Mouse (Mus musculus): ENCODE measurements around the gene Plvap. TPM values are rescaled to one million over a fixed set of nuclear protein-coding genes. Genes with fewer than 3 reads are reported as not detected.

Gene Plvap
- total and polyA plus RNA-seq, 3 experiments = 0.16 to 0.88 TPM; not detected in 1

DNA sequence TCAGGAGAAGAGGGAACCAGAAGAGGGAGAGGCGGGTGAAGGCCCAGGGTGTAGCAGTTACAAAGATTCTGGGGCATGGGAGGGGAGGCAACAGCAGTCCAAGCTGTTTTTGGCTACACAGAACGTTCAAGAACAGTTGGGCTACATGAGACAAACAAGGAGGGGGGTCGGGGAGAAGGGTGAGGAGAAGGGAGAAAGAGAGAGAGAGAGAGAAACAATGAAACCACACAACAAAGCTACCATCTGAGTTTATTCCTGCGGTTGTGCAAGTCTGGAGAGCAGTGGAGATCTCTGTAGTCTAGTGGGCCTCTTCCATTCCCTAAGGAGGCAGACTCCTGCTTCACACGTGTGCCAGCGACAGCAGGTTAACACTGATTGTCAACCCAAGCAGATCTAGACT, 42.4 kb upstream of the Plvap start:
- ATAC-seq (ENCODE audit: extremely low read depth, insufficient number of reproducible peaks, low FRiP score, poor library complexity, severe bottlenecking) (no peak), DNase-seq (ENCODE audit: low spot score) (no peak)
- peaks cover 43% of the 10 kb centered on the region for H3K27me3 ChIP-seq (ENCODE audit: insufficient read depth, low read length)
- no peak overlapping the region for H3K4me3 ChIP-seq (ENCODE audit: low read depth, low read length)
- no peaks in the 10 kb centered on the region for H3K36me3 ChIP-seq (replicated peaks)
- H3K4me1 ChIP-seq (ENCODE audit: insufficient read depth, low read depth, low read length) = peaks cover 24% of the 10 kb centered on the region
- no peaks in the 10 kb centered on the region for H3K9me3 ChIP-seq (replicated peaks)
- TF ChIP-seq GATA2 (IDR thresholded peaks at IDR 0.05; ENCODE audit: borderline replicate concordance, low read depth, low read length) (no peak), POLR2AphosphoS5 (IDR thresholded peaks at IDR 0.05; ENCODE audit: insufficient replicate concordance, low read depth, low read length) (no peak), CTCF (IDR thresholded peaks at IDR 0.05; ENCODE audit: low read depth, low read length) (no peak), GATA1 (IDR thresholded peaks at IDR 0.05; ENCODE audit: borderline replicate concordance, low read length) (no peak), TAL1 (conservative IDR thresholded peaks at IDR 0.05; ENCODE audit: low read depth, low read length) (no peak)

DNA sequence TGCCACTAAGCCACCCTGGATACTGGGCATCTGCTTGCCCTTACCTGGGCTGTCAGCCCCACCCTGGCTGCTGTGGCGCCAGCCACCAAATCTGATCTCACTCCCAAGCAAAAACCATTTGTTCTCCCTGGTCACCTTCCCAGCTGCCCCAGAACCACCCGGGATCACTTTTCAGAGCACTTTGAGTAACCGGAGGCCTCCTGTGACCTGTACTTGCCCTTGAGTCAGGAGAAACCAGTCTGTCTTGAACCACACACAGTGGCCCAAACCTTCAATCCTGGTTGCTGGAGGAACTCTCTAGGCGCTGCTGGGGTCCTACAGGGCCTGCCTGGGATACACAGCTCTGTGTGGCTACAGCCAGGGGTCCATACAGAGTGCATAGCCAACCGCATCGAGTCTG, 41.2 kb upstream of the Plvap start:
- H3K36me3 ChIP-seq (replicated peaks) = peaks cover 10% of the 10 kb centered on the region
- H3K4me3 ChIP-seq (ENCODE audit: low read depth, low read length) = no peak overlapping the region
- peaks cover 15% of the 10 kb centered on the region; the same call in 1 of the 2 replicates for H3K4me1 ChIP-seq (ENCODE audit: insufficient read depth, low read depth, low read length)
- ATAC-seq (ENCODE audit: extremely low read depth, insufficient number of reproducible peaks, low FRiP score, poor library complexity, severe bottlenecking) = no peak
- peaks cover 32% of the 10 kb centered on the region for H3K27me3 ChIP-seq (ENCODE audit: insufficient read depth, low read length)
- no peaks in the 10 kb centered on the region for H3K9me3 ChIP-seq (replicated peaks)
- TF ChIP-seq CTCF (IDR thresholded peaks at IDR 0.05; ENCODE audit: low read depth, low read length) = no peak
- no peak for TF ChIP-seq POLR2AphosphoS5 (IDR thresholded peaks at IDR 0.05; ENCODE audit: insufficient replicate concordance, low read depth, low read length)
- no peak for TF ChIP-seq GATA1 (IDR thresholded peaks at IDR 0.05; ENCODE audit: borderline replicate concordance, low read length)
- TF ChIP-seq TAL1 (conservative IDR thresholded peaks at IDR 0.05; ENCODE audit: low read depth, low read length) = no peak
- TF ChIP-seq GATA2 (IDR thresholded peaks at IDR 0.05; ENCODE audit: borderline replicate concordance, low read depth, low read length) = no peak
- no peak for DNase-seq (ENCODE audit: low spot score)

DNA sequence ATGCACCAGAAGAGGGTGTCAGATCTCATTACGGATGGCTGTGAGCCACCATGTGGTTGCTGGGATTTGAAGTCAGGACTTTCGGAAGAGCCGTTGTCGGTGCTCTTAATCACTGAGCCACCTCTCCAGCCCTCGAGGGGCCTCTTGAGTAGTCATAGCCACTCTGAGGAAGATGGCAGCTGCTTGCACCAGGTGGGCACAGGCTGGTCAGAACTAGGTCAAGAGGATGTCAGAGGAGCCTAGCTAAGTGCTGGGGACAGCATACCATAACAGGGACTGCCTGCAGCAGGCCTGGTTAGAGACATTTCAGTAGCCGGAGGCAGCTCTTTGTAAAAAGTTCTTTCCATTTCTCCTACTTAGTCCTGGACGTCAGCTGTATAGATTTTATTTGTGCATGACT, 39.2 kb upstream of the Plvap start:
- DNase-seq (ENCODE audit: low spot score) (no peak), ATAC-seq (ENCODE audit: extremely low read depth, insufficient number of reproducible peaks, low FRiP score, poor library complexity, severe bottlenecking) (no peak)
- Histone ChIP-seq H3K4me3 (ENCODE audit: low read depth, low read length) (no peak overlapping the region), H3K9me3 (replicated peaks) (no peaks in the 10 kb centered on the region), H3K27me3 (ENCODE audit: insufficient read depth, low read length) (peaks cover 21% of the 10 kb centered on the region), H3K36me3 (replicated peaks) (peaks cover 29% of the 10 kb centered on the region), H3K4me1 (ENCODE audit: insufficient read depth, low read depth, low read length) (peaks cover 15% of the 10 kb centered on the region; the same call in 1 of the 2 replicates)
- TF ChIP-seq GATA1 (IDR thresholded peaks at IDR 0.05; ENCODE audit: borderline replicate concordance, low read length) (no peak), POLR2AphosphoS5 (IDR thresholded peaks at IDR 0.05; ENCODE audit: insufficient replicate concordance, low read depth, low read length) (no peak), TAL1 (conservative IDR thresholded peaks at IDR 0.05; ENCODE audit: low read depth, low read length) (no peak), GATA2 (IDR thresholded peaks at IDR 0.05; ENCODE audit: borderline replicate concordance, low read depth, low read length) (no peak), CTCF (IDR thresholded peaks at IDR 0.05; ENCODE audit: low read depth, low read length) (no peak)

DNA sequence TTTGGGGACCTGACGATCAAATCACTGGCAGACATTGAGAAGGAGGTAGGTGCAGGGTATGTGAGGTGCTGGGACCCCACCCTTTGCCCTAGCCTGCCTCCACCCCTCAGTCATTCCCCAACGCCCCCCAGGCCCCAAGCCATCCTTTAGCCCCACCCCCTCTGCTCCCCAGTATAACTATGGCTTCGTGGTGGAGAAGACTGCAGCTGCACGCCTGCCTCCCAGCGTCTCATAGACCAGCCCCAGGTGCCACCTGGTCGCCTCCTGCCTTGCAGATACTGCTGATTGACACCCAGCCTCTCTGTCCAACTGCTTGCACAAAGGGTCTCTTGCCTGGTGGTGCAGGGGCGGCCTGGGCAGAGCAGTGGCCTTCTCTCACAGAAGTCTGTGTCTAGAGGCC, 36.0 kb upstream of the Plvap start:
- DNase-seq (ENCODE audit: low spot score) = no peak
- H3K4me1 ChIP-seq (ENCODE audit: insufficient read depth, low read depth, low read length) = peaks cover 14% of the 10 kb centered on the region
- peaks cover 46% of the 10 kb centered on the region for H3K36me3 ChIP-seq (replicated peaks)
- no peaks in the 10 kb centered on the region for H3K9me3 ChIP-seq (replicated peaks)
- no peak for TF ChIP-seq CTCF (IDR thresholded peaks at IDR 0.05; ENCODE audit: low read depth, low read length)
- TF ChIP-seq GATA2 (IDR thresholded peaks at IDR 0.05; ENCODE audit: borderline replicate concordance, low read depth, low read length) = no peak
- no peak for TF ChIP-seq TAL1 (conservative IDR thresholded peaks at IDR 0.05; ENCODE audit: low read depth, low read length)
- no peak for TF ChIP-seq POLR2AphosphoS5 (IDR thresholded peaks at IDR 0.05; ENCODE audit: insufficient replicate concordance, low read depth, low read length)
- TF ChIP-seq GATA1 (IDR thresholded peaks at IDR 0.05; ENCODE audit: borderline replicate concordance, low read length) = no peak
- ATAC-seq (ENCODE audit: extremely low read depth, insufficient number of reproducible peaks, low FRiP score, poor library complexity, severe bottlenecking) = no peak
- no peak overlapping the region for H3K4me3 ChIP-seq (ENCODE audit: low read depth, low read length)
- peaks cover 1% of the 10 kb centered on the region; the same call in 1 of the 2 replicates for H3K27me3 ChIP-seq (ENCODE audit: insufficient read depth, low read length)

DNA sequence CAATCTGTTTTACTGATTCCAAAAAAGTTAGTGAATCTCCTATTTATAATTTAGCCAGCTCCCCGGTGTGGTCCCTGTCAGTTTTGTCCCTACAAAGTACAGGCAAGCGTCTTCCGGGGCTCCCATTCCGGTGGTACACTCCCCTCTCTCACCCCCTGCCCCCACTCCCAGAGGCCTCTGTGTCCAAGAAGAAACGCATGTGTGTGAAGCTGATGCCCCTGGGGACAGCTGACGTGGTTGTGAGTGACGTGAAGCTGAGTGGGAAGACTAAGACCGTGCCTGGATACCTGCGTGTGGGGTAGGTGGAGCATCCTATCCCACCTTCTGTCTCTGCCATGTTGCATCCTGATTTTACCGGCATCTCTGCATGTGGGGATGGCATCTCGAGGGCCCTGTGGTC, 33.5 kb upstream of the Plvap start:
- no peaks in the 10 kb centered on the region for H3K27me3 ChIP-seq (ENCODE audit: insufficient read depth, low read length)
- no peak overlapping the region for H3K4me3 ChIP-seq (ENCODE audit: low read depth, low read length)
- ATAC-seq (ENCODE audit: extremely low read depth, insufficient number of reproducible peaks, low FRiP score, poor library complexity, severe bottlenecking) (no peak), DNase-seq (ENCODE audit: low spot score) (no peak)
- H3K4me1 ChIP-seq (ENCODE audit: insufficient read depth, low read depth, low read length) = peaks cover 22% of the 10 kb centered on the region
- no peaks in the 10 kb centered on the region for H3K9me3 ChIP-seq (replicated peaks)
- TF ChIP-seq CTCF (IDR thresholded peaks at IDR 0.05; ENCODE audit: low read depth, low read length) (no peak), POLR2AphosphoS5 (IDR thresholded peaks at IDR 0.05; ENCODE audit: insufficient replicate concordance, low read depth, low read length) (no peak), GATA1 (IDR thresholded peaks at IDR 0.05; ENCODE audit: borderline replicate concordance, low read length) (no peak), GATA2 (IDR thresholded peaks at IDR 0.05; ENCODE audit: borderline replicate concordance, low read depth, low read length) (no peak), TAL1 (conservative IDR thresholded peaks at IDR 0.05; ENCODE audit: low read depth, low read length) (no peak)
- H3K36me3 ChIP-seq (replicated peaks) = peaks cover 50% of the 10 kb centered on the region

DNA sequence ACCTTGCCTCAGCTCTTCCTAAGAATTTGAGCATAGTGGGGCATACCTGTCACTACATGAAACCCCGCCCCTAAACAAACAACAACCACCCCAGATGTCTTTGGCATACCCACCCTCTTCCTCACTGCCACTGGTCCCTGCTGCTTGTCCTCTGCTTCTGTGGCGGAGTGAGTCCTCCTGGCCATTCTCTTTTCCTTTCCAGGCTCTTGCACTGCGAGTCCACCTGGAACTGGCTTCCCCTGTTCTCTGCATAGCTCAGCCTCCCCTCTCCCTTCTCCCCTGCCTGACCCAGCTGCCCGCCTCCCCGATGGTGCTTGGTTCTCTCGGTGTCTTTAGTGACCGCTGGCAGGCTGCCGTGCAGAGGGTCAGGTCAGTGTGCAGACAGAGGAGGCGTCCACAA, 32.2 kb upstream of the Plvap start:
- ATAC-seq (ENCODE audit: extremely low read depth, insufficient number of reproducible peaks, low FRiP score, poor library complexity, severe bottlenecking) (no peak), DNase-seq (ENCODE audit: low spot score) (no peak)
- H3K9me3 ChIP-seq (replicated peaks) = no peaks in the 10 kb centered on the region
- peak overlapping the region; percentile 96; the same call in 1 of the 2 replicates for H3K4me3 ChIP-seq (ENCODE audit: low read depth, low read length)
- H3K36me3 ChIP-seq (replicated peaks) = peaks cover 50% of the 10 kb centered on the region
- peaks cover 25% of the 10 kb centered on the region for H3K4me1 ChIP-seq (ENCODE audit: insufficient read depth, low read depth, low read length)
- no peak for TF ChIP-seq TAL1 (conservative IDR thresholded peaks at IDR 0.05; ENCODE audit: low read depth, low read length)
- no peak for TF ChIP-seq GATA2 (IDR thresholded peaks at IDR 0.05; ENCODE audit: borderline replicate concordance, low read depth, low read length)
- TF ChIP-seq GATA1 (IDR thresholded peaks at IDR 0.05; ENCODE audit: borderline replicate concordance, low read length) = no peak
- TF ChIP-seq POLR2AphosphoS5 (IDR thresholded peaks at IDR 0.05; ENCODE audit: insufficient replicate concordance, low read depth, low read length) = no peak
- no peak for TF ChIP-seq CTCF (IDR thresholded peaks at IDR 0.05; ENCODE audit: low read depth, low read length)
- no peaks in the 10 kb centered on the region for H3K27me3 ChIP-seq (ENCODE audit: insufficient read depth, low read length)

All from G1E (cell line).